Mouse (Mus musculus) layer of hippocampus, postnatal 25 days (tissue): ENCODE measurements around the gene Slc22a23. TPM values are rescaled to one million over a fixed set of nuclear protein-coding genes. Genes with fewer than 3 reads are reported as not detected.

Experiments
- DNase-seq, 2 experiments: peaks; one replicate each; pipeline ENCODE4 v3.0.0; 2022; ENCODE audit warnings: mixed read lengths in 2 of 2, low spot score in 1 of 2; ENCODE audit errors: extremely low spot score in 1 of 2
- total RNA-seq, 2 experiments: library from RNA; stranded (reverse); gene quantifications; 2 replicates each; pipeline ENCODE4 v1.2.3; 2021

Gene Slc22a23
- total RNA-seq, 2 experiments from 2014 or later, result 43.3 to 43.7 TPM

GRCm38 (mm10) chr13:34272275-34273054 is 72.5 kb downstream of the Slc22a23 start:
- no peak for DNase-seq

GRCm38 (mm10) chr13:34271665-34272064 is 73.3 kb downstream of the Slc22a23 start:
- DNase-seq, result no peak

- no peak for DNase-seq
These were observed 73.9 kb downstream of the Slc22a23 start for GRCm38 (mm10) chr13:34270886-34271602.

GRCm38 (mm10) chr13:34269376-34269991 is 75.5 kb downstream of the Slc22a23 start:
- DNase-seq, result no peak

GRCm38 (mm10) chr13:34266942-34267660 is 77.9 kb downstream of the Slc22a23 start:
- DNase-seq, result no peak

GRCm38 (mm10) chr13:34266067-34266466 is 78.9 kb downstream of the Slc22a23 start:
- DNase-seq, result no peak

GRCm38 (mm10) chr13:34265576-34265975 is 79.4 kb downstream of the Slc22a23 start:
- no peak for DNase-seq

GRCm38 (mm10) chr13:34265022-34265565 is 79.9 kb downstream of the Slc22a23 start:
- no peak for DNase-seq

- no peak for DNase-seq
These were observed 80.5 kb downstream of the Slc22a23 start for GRCm38 (mm10) chr13:34264508-34264907.

GRCm38 (mm10) chr13:34258765-34259164 is 86.2 kb downstream of the Slc22a23 start:
- no peak for DNase-seq

- DNase-seq, result no peak
These were observed 87.8 kb downstream of the Slc22a23 start for GRCm38 (mm10) chr13:34257177-34257576.

- DNase-seq, result no peak
These were observed 88.3 kb downstream of the Slc22a23 start for GRCm38 (mm10) chr13:34256676-34257075.

- no peak for DNase-seq
These were observed 89.7 kb downstream of the Slc22a23 start for GRCm38 (mm10) chr13:34255297-34255696.

- DNase-seq, result no peak
These were observed 90.3 kb downstream of the Slc22a23 start for GRCm38 (mm10) chr13:34254691-34255090.

GRCm38 (mm10) chr13:34253736-34254135 is 91.2 kb downstream of the Slc22a23 start:
- no peak for DNase-seq

- no peak for DNase-seq
These were observed 95.8 kb downstream of the Slc22a23 start for GRCm38 (mm10) chr13:34248941-34249920.

GRCm38 (mm10) chr13:34248107-34248506 is 96.9 kb downstream of the Slc22a23 start:
- no peak for DNase-seq

GRCm38 (mm10) chr13:34246821-34247220 is 98.2 kb downstream of the Slc22a23 start:
- DNase-seq, result no peak

GRCm38 (mm10) chr13:34245216-34245615 is 99.8 kb downstream of the Slc22a23 start:
- no peak for DNase-seq
